Mouse (Mus musculus): ENCODE results near the gene Ucp3.

Gene Ucp3

DNA sequence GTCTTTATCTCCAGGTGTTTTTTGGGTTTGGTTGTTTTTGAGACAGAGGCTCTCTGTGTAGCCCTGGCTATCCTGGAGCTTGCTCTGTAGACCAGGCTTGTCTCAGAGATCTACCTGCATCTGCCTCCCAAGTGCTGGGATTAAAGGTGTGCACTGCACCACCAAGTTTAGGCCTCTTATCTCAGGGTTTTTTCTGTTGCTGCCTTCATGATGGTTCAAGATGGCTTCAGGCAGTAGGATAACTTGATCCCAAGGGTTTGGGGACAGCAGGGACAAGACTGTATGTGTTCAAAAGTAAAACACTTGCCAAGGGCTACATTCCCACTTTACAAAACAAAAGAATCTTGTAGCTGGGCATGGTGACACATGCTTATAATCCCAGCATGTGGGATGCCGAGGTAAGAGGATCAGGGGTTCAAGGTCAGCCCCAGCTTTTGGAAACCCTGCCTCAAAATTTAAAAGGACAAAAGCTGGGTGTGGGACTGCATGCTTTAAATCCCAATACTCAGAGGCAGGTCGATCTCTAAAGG is 29.1 kb downstream of the Ucp3 start:
- DNase-seq, result no peak

DNA sequence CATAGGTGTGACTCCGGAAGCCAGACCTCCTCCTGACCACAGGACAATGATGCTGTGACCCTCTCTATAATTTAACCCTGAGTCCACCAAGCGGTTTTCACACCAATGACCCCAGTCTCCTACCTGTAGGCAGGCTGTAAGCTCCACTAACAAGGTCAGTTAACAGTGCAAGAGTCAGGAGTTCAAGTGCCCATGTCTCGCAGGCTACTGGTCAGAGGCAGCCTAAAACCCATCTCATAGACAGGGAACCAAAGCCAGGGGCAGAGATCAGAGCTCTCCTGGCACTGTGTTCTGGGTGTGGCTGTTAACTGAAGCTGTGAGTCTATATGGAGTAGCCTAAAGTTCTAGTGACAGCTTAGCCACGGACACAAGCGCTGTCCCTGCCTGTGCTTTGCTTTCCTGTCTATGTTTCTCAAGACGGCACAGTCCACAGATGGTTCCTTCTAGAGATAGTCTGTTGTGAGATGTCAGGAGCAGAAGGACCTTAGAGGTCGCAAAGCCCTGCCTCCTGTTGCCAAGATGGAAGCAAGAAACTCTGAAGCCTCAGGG is 29.7 kb downstream of the Ucp3 start:
- no peak for DNase-seq

DNA sequence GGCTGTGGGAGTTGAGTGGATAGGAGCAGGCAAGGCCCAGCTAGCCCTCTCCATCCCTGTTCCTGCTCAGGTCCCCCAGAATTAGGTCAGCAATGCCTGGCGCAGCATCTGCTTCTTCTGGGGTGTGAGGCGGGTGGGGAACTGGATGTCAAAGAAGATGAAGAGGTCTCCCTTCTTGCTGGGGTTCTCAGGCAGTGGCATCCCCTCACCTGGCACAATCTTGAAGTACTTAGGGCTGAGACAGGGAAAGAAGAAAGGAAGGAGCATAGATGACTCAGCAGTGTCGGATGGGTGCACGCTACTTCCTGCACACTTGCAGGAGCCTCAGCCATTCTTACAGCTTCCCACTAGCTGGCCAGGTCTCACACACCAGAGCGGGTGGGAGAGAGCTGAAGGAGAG is 30.3 kb downstream of the Ucp3 start:
- DNase-seq, result no peak

DNA sequence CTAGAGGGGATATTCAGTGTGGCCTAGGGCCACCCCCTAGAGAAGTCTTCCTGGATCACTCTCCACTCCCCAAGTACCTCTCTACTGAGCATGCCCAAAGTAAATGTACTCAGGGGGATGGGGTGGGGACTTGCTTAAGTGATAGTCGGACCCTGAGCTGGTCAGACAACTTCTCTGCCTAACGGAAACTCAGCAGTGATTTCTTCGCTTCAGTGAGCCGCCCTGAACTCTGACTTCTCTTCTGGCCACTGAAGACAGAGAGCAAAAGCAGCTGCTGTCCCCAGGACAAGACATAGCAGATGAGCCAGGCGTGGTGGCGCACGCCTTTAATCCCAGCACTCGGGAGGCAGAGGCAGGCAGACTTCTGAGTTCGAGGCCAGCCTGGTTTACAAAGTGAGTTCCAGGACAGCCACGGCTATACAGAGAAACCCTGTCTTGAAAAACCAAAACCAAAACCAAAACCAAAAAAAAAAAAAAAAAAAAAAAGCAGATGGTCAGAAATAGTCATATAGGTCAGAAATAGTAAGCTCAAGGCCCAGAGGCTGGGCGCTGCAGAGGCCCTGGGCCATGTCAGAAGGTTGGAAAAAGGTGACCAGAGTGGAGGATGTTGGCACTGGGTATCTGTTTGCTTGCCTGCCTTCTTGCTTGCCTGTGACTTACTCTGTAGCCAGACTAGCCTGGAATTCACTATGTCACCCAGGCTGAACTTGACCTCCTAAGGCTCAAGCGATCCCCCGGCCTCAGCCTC is 32.1 kb downstream of the Ucp3 start:
- no peak for DNase-seq

DNA sequence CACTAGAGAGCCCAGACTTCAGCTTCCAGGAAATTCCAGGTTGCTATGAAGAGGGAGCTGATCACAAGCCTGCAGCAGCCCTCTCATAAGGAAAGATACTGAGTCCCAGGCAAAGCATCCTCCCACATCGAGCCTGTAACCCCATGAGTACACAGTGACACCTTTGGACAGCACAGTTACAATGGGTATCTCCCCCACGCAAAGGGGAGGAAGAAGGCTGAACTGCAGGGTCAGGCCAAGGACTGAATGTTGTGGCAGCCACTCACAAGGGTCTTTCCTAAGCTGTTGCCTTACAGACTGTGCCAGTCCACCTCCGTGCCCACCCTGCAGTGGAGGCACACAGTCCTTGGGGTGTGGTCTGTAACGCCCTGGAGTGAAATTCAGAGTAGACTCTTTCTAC is 33.7 kb downstream of the Ucp3 start:
- no peak for DNase-seq

DNA sequence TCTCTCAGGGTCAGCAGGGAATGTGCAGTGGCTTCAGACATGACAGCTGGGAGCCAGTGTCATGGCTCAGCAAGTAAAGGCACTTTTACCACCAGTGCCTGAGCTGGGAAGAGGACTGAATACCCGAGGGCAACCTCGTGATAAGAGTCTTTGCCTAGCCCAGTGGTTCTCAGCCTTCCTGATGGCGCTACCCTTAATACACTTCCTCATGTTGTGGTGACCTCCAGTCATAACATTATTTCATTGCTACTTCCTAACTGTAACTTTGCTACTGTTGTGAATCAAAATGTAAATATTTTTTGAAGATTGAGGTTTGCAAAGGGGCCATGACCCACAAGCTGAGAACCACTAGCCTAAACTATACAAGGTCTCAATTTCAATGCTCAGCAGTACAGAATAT is 35.9 kb downstream of the Ucp3 start:
- no peak for DNase-seq

DNA sequence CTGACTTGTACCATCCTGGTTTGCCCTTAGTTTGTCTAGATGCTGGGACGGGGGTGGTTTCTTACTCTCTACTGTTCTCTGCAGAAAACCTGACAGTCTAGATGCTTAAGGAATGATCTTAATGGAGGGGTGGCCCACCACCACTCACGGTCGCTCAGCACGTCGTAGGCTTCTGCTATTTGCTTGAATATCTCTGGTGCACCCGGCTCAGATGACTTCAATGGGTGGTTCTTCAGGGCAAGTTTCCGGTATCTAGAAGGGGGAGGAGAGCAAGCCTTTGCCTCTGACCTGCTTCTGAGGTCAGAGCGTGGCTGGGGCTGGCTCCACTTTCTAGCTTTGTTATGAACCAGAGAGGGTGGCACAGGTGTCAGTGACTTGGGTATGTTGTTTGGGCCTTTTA is 38.8 kb downstream of the Ucp3 start:
- DNase-seq, result no peak

GRCm38 (mm10) chr7:100514573-100514972 is 41.8 kb downstream of the Ucp3 start, which contains the start of gene Dnajb13:
Gene Dnajb13, minus strand, starts transcription at chr7:100514960.
- DNase-seq, result peak; percentile 47

- DNase-seq, result no peak
Observed at GRCm38 (mm10) chr7:100520204-100520603, 47.4 kb downstream of the Ucp3 start.

GRCm38 (mm10) chr7:100520663-100521285 is 48.0 kb downstream of the Ucp3 start:
- peak; percentile 86 for DNase-seq

- no peak for DNase-seq
Observed at GRCm38 (mm10) chr7:100522222-100522621, 49.4 kb downstream of the Ucp3 start.

DNA sequence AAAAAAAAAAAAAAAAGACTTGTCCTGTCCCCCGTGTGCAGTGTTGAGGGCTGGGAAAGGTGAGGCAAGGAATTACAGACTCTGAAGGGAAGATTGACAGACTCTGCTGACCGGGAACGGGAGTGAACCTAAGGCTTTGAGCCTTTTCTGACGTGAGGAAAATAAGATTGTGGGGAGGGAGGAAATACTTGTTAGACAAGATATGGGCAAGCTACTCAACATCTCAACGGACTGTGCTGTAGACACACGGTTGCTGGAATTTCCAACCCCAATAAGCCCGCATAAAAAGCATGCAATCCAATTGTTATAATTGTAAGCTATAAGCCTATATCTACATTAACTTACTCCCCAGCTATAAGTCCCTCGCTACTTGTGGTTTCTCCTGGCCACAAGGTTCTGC is 51.9 kb downstream of the Ucp3 start:
- no peak for DNase-seq

DNA sequence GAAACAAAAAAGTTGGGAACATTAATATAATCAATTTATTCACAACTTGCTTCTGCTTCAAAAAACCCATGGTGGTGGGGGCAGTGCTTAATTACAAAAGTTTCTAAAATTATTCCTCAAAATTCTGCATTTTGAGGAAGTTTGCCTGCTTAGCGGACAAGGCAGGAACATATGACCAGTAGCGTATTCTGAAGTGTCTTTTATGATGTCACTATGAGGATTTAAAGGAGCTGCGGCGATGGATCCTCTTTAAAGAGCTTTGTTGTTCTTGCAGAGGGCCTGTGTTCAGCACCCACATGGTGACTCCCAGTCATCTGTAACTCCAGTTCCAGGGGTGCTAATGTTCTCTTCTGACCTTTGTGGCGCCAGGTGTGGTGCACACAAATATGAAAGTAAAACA is 58.0 kb downstream of the Ucp3 start:
- no peak for DNase-seq

GRCm38 (mm10) chr7:100533503-100533902 is 60.7 kb downstream of the Ucp3 start:
- no peak for DNase-seq

DNA sequence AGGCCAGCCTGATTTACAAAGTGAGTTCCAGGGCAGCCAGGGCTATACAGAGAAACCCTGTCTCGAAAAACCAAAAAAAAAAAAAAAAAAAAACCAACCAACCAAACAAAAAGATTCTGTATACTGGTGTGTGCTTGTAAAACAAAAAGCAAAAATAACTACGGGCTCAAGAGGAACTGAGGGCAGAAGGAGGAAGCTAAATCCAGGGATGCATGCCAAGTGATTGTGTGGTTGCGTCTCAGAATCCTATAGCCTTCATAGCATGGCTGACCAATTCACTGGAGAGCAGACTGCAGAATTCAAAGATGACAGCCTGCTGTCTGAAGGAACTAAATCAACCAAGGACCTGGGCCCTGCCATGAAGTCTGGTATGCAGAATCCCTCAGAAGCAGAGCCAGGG is 61.4 kb downstream of the Ucp3 start:
- no peak for DNase-seq

- no peak for DNase-seq
Observed at GRCm38 (mm10) chr7:100535831-100536230, 63.0 kb downstream of the Ucp3 start.
